Mouse (Mus musculus) MEL (cell line): ENCODE results near the gene Nob1. TPM values are rescaled to one million over a fixed set of nuclear protein-coding genes. Genes with fewer than 3 reads are reported as not detected.
A peak's percentile ranks its signal among the peaks of the same experiment; 100 is the strongest.

Experiments used
- DNase-seq: peaks from one replicate; pipeline ENCODE4 v3.0.0; 2011; ENCODE audit warnings: low read depth, low spot score
- H3K27ac ChIP-seq: 2 replicates; pipeline ENCODE4 v1.5.1; 2012; ENCODE audit warnings: low read depth, mild to moderate bottlenecking, control low read depth, low read length, moderate library complexity; ENCODE audit not compliant: control insufficient read depth
- H3K27me3 ChIP-seq, 2 experiments: fragments of 150-350 bp in 1 of 2; sonication (generic) in 1 of 2; 2 replicates each; pipeline ENCODE4 v1.6.1; 2012; ENCODE audit warnings: low read length in 2 of 2, mild to moderate bottlenecking in 2 of 2, improper control_type of control experiment in 1 of 2, moderate library complexity in 1 of 2; ENCODE audit not compliant: insufficient read depth in 2 of 2, control insufficient read depth in 1 of 2
- H3K36me3 ChIP-seq, 2 experiments: 2 replicates each; pipeline ENCODE4 v1.6.1; 2012 to 2014; ENCODE audit warnings: low read length in 2 of 2, improper control_type of control experiment in 1 of 2, inconsistent platforms in 1 of 2, mild to moderate bottlenecking in 1 of 2; ENCODE audit not compliant: insufficient read depth in 2 of 2, control insufficient read depth in 1 of 2
- H3K4me1 ChIP-seq, 2 experiments: fragments of 150-350 bp in 1 of 2; sonication (generic) in 1 of 2; 2 replicates each; pipeline ENCODE4 v1.6.1; 2012; ENCODE audit warnings: low read length in 2 of 2, improper control_type of control experiment in 1 of 2, mild to moderate bottlenecking in 1 of 2; ENCODE audit not compliant: insufficient read depth in 2 of 2, control insufficient read depth in 1 of 2
- H3K4me3 ChIP-seq, 2 experiments: fragments of 150-350 bp in 1 of 2; sonication (generic) in 1 of 2; 2 replicates each; pipeline ENCODE4 v1.5.1; 2012; ENCODE audit warnings: low read depth in 2 of 2, low read length in 2 of 2, mild to moderate bottlenecking in 2 of 2, moderate library complexity in 2 of 2, control low read depth in 1 of 2, improper control_type of control experiment in 1 of 2; ENCODE audit not compliant: control insufficient read depth in 1 of 2, insufficient read depth in 1 of 2
- H3K79me2 ChIP-seq: 2 replicates; pipeline ENCODE4 v1.6.1; 2012; ENCODE audit warnings: mild to moderate bottlenecking, low read length, moderate library complexity; ENCODE audit not compliant: control insufficient read depth, poor library complexity, insufficient read depth
- H3K9ac ChIP-seq: 2 replicates; pipeline ENCODE4 v1.6.1; 2012; ENCODE audit warnings: low read depth, mild to moderate bottlenecking, control low read depth, low read length, moderate library complexity; ENCODE audit not compliant: control insufficient read depth, poor library complexity, severe bottlenecking
- H3K9me3 ChIP-seq: fragments of 150-350 bp; sonication (generic); replicated peaks from 2 replicates; pipeline ENCODE4 v1.6.1; 2012; ENCODE audit warnings: mild to moderate bottlenecking, low read length, improper control_type of control experiment, moderate library complexity; ENCODE audit not compliant: insufficient read depth
- CHD1 ChIP-seq: IDR thresholded peaks from 2 replicates; pipeline ENCODE4 v1.6.1; 2012; ENCODE audit warnings: low read depth, mild to moderate bottlenecking, inconsistent platforms, low read length, improper control_type of control experiment
- CHD2 ChIP-seq: IDR thresholded peaks from 2 replicates; pipeline ENCODE4 v1.6.1; 2011; ENCODE audit warnings: low read length, improper control_type of control experiment
- CTCF ChIP-seq, 3 experiments: IDR thresholded peaks in 2 of 3; conservative IDR thresholded peaks in 1 of 3; 2 replicates each; pipeline ENCODE4 v1.5.1; 2011 to 2012; ENCODE audit warnings: low read length in 3 of 3, low read depth in 2 of 3, mild to moderate bottlenecking in 2 of 3, improper control_type of control experiment in 1 of 3, inconsistent platforms in 1 of 3, mixed read lengths in 1 of 3, moderate library complexity in 1 of 3; ENCODE audit not compliant: control insufficient read depth in 1 of 3, insufficient read depth in 1 of 3, poor library complexity in 1 of 3, severe bottlenecking in 1 of 3
- E2F4 ChIP-seq: IDR thresholded peaks from 2 replicates; pipeline ENCODE4 v1.6.1; 2011; ENCODE audit warnings: low read depth, low read length, improper control_type of control experiment, borderline replicate concordance
- ELF1 ChIP-seq: IDR thresholded peaks from 2 replicates; pipeline ENCODE4 v1.6.1; 2014; ENCODE audit warnings: low read depth, mild to moderate bottlenecking, inconsistent platforms, low read length, improper control_type of control experiment, moderate library complexity
- ETS1 ChIP-seq: IDR thresholded peaks from 2 replicates; pipeline ENCODE4 v1.6.1; 2012; ENCODE audit warnings: low read depth, mild to moderate bottlenecking, inconsistent platforms, low read length, improper control_type of control experiment, moderate library complexity
- GABPA ChIP-seq: IDR thresholded peaks from 2 replicates; pipeline ENCODE4 v1.6.1; 2012; ENCODE audit warnings: low read depth, mild to moderate bottlenecking, inconsistent platforms, low read length, improper control_type of control experiment, moderate library complexity
- GATA1 ChIP-seq: IDR thresholded peaks from 2 replicates; pipeline ENCODE4 v1.6.1; 2011; ENCODE audit warnings: low read depth, low read length, improper control_type of control experiment
- HCFC1 ChIP-seq: IDR thresholded peaks from 2 replicates; pipeline ENCODE4 v1.6.1; 2012; ENCODE audit warnings: low read depth, mild to moderate bottlenecking, inconsistent platforms, low read length, improper control_type of control experiment, moderate library complexity
- MAX ChIP-seq: IDR thresholded peaks from 2 replicates; pipeline ENCODE4 v1.6.1; 2011; ENCODE audit warnings: low read length, improper control_type of control experiment
- MAZ ChIP-seq: IDR thresholded peaks from 2 replicates; pipeline ENCODE4 v1.6.1; 2012; ENCODE audit warnings: low read depth, mild to moderate bottlenecking, inconsistent platforms, low read length, improper control_type of control experiment
- MXI1 ChIP-seq: IDR thresholded peaks from 2 replicates; pipeline ENCODE4 v1.6.1; 2011; ENCODE audit warnings: mild to moderate bottlenecking, low read depth, low read length, improper control_type of control experiment
- MYB ChIP-seq: IDR thresholded peaks from 2 replicates; pipeline ENCODE4 v1.6.1; 2011; ENCODE audit warnings: mild to moderate bottlenecking, low read depth, low read length, improper control_type of control experiment
- MYC ChIP-seq: IDR thresholded peaks from 2 replicates; pipeline ENCODE4 v1.6.1; 2011; ENCODE audit warnings: low read depth, mild to moderate bottlenecking, low read length, improper control_type of control experiment, moderate library complexity
- NELFE ChIP-seq: IDR thresholded peaks from 2 replicates; pipeline ENCODE4 v1.6.1; 2011; ENCODE audit warnings: low read depth, low read length, improper control_type of control experiment
- POLR2A ChIP-seq, 2 experiments: IDR thresholded peaks; 2 replicates each; pipeline ENCODE4 v1.6.1; 2011 to 2012; ENCODE audit warnings: low read length in 2 of 2, mild to moderate bottlenecking in 2 of 2, control low read depth in 1 of 2, improper control_type of control experiment in 1 of 2, low read depth in 1 of 2, moderate library complexity in 1 of 2; ENCODE audit not compliant: control insufficient read depth in 1 of 2, insufficient read depth in 1 of 2, poor library complexity in 1 of 2
- POLR2AphosphoS2 ChIP-seq: IDR thresholded peaks from 2 replicates; pipeline ENCODE4 v1.6.1; 2011; ENCODE audit warnings: low read length, improper control_type of control experiment
- POLR2AphosphoS5 ChIP-seq: IDR thresholded peaks from 2 replicates; pipeline ENCODE4 v1.6.1; 2012; ENCODE audit warnings: low read depth, borderline replicate concordance, mild to moderate bottlenecking, inconsistent platforms, low read length, moderate library complexity, mixed read lengths
- RAD21 ChIP-seq: IDR thresholded peaks from 2 replicates; pipeline ENCODE4 v1.6.1; 2011; ENCODE audit warnings: mild to moderate bottlenecking, low read depth, low read length, improper control_type of control experiment
- SIN3A ChIP-seq: IDR thresholded peaks from 2 replicates; pipeline ENCODE4 v1.6.1; 2012; ENCODE audit warnings: low read length, improper control_type of control experiment, inconsistent platforms
- SMC3 ChIP-seq: IDR thresholded peaks from 2 replicates; pipeline ENCODE4 v1.6.1; 2011; ENCODE audit warnings: low read depth, low read length, improper control_type of control experiment
- TAL1 ChIP-seq: IDR thresholded peaks from 2 replicates; pipeline ENCODE4 v1.6.1; 2012; ENCODE audit warnings: mild to moderate bottlenecking, inconsistent platforms, low read length, moderate library complexity, mixed read lengths
- TCF12 ChIP-seq: IDR thresholded peaks from 2 replicates; pipeline ENCODE4 v1.6.1; 2014; ENCODE audit warnings: low read depth, mild to moderate bottlenecking, inconsistent platforms, low read length, improper control_type of control experiment, moderate library complexity
- UBTF ChIP-seq: IDR thresholded peaks from 2 replicates; pipeline ENCODE4 v1.6.1; 2012; ENCODE audit warnings: low read depth, mild to moderate bottlenecking, inconsistent platforms, low read length, improper control_type of control experiment, moderate library complexity, borderline replicate concordance; ENCODE audit not compliant: insufficient read depth
- USF2 ChIP-seq, 2 experiments: IDR thresholded peaks; 2 replicates each; pipeline ENCODE4 v1.6.1; 2011 to 2012; ENCODE audit warnings: improper control_type of control experiment in 2 of 2, low read length in 2 of 2, borderline replicate concordance in 1 of 2, inconsistent platforms in 1 of 2, low read depth in 1 of 2, mild to moderate bottlenecking in 1 of 2; ENCODE audit not compliant: insufficient read depth in 1 of 2
- ZC3H11A ChIP-seq: IDR thresholded peaks from 2 replicates; pipeline ENCODE4 v1.6.1; 2012; ENCODE audit warnings: low read depth, mild to moderate bottlenecking, inconsistent platforms, low read length, improper control_type of control experiment
- ZNF384 ChIP-seq: IDR thresholded peaks from 2 replicates; pipeline ENCODE4 v1.6.1; 2012; ENCODE audit warnings: low read depth, mild to moderate bottlenecking, inconsistent platforms, low read length, improper control_type of control experiment
- polyA plus RNA-seq, 2 experiments: library from polyadenylated mRNA; stranded (reverse) in 1 of 2; unstranded in 1 of 2; fragments of >175 nt in 1 of 2; fragments of >200 nt in 1 of 2; gene quantifications; 2 replicates each; pipeline versions ENCODE4 v1.2.1 to v1.2.4; 2012; ENCODE audit warnings: low replicate concordance in 2 of 2, low read depth in 1 of 2; ENCODE audit not compliant: insufficient read length in 2 of 2, insufficient read depth in 1 of 2, missing spikeins in 1 of 2
- total RNA-seq: library from RNA; depleted of rRNA; stranded (reverse); fragments of 300-350 nt; gene quantifications from 2 replicates; pipeline ENCODE4 v1.2.3, GENCODE M21; 2012

The Nob1 gene
- total and polyA plus RNA-seq, 3 experiments: 125 to 200 (median 144) TPM

DNA sequence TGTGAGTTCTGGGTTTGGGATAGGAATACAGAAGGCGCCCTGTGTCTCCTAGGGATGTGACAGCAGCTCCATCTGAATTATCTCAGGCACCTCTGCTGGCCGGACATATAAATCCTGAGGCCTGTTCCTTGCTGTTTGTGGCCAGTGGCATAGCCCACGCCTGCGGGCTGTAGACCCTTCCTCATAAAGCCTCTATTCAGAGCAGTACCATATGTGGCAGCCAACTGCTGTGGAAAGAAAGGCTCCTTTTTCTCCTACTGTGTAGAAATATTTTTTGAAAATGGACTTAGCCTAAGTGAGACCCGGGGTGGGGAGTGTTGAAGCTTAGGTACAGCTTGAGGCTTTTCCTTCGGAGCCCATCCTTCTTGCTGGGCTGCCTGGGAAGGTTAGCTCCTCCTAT is 33.4 kb upstream of the Nob1 start:
- H3K79me2 ChIP-seq: no peaks in the 10 kb centered on the region
- H3K4me3 ChIP-seq: no peak overlapping the region
- no peaks in the 10 kb centered on the region for H3K4me1 ChIP-seq
- H3K36me3 ChIP-seq: no peaks in the 10 kb centered on the region; a peak in 2 of 4 replicates
- H3K27me3 ChIP-seq: no peaks in the 10 kb centered on the region
- no peak for TF ChIP-seq TAL1
- no peak for TF ChIP-seq TCF12
- TF ChIP-seq MAX: no peak
- TF ChIP-seq E2F4: no peak
- H3K9me3 ChIP-seq: no peaks in the 10 kb centered on the region
- H3K9ac ChIP-seq: no peak overlapping the region
- DNase-seq: no peak
- no peak overlapping the region for H3K27ac ChIP-seq

DNA sequence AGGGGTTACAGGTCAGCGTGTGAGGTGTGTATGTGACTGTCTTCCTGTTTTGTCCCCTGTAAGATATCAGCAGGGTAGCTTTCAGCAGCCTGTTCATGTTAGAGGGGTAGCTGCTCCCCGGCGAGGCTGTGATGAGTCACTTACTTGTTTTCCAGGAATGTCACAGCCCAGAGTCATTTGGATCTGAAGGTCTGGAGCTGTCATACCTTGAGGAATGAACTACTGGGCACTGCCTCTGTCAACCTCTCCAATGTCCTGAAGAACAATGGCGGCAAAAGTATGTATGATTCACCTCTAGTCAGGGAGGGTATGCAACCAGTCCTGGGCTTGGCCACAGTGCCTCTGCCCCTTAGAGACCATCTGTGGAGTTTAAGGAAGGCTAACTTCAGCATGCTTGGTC is 32.9 kb upstream of the Nob1 start:
- DNase-seq: no peak
- H3K9ac ChIP-seq: no peak overlapping the region
- TF ChIP-seq UBTF: no peak
- TF ChIP-seq SIN3A: no peak
- no peak for TF ChIP-seq POLR2AphosphoS2
- TF ChIP-seq GABPA: no peak
- TF ChIP-seq HCFC1: no peak
- TF ChIP-seq MYC: no peak
- no peak for TF ChIP-seq NELFE
- TF ChIP-seq MYB: no peak
- TF ChIP-seq MXI1: no peak
- no peaks in the 10 kb centered on the region; a peak in 2 of 4 replicates for H3K36me3 ChIP-seq
- no peaks in the 10 kb centered on the region for H3K4me1 ChIP-seq
- no peaks in the 10 kb centered on the region for H3K27me3 ChIP-seq
- H3K9me3 ChIP-seq: no peaks in the 10 kb centered on the region
- no peak overlapping the region for H3K27ac ChIP-seq
- no peak overlapping the region for H3K4me3 ChIP-seq
- no peaks in the 10 kb centered on the region for H3K79me2 ChIP-seq

DNA sequence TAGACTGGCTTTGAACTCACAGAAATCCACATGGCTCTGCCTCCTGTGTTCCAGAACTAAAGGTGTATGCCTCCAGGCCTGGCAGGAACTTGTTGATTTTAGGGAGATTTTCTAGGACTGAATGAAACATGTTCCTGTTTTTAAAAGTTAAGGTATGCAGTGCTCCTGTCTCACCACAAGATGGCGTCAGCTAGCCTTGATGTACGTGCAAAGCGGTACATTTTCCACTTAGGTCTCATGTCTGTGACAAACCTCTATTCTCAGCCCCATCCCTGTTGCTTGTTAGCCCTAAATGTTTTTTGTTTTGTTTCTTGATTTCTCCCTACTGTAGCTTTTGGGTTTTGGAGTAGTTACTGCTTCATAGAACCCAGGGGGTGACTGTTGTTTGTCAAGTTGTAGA is 30.4 kb upstream of the Nob1 start:
- H3K36me3 ChIP-seq: no peaks in the 10 kb centered on the region; a peak in 2 of 4 replicates
- H3K79me2 ChIP-seq: no peaks in the 10 kb centered on the region
- H3K9me3 ChIP-seq: no peaks in the 10 kb centered on the region
- H3K27ac ChIP-seq: no peak overlapping the region
- DNase-seq: peak; percentile 84
- no peaks in the 10 kb centered on the region for H3K4me1 ChIP-seq
- H3K4me3 ChIP-seq: no peak overlapping the region
- no peak overlapping the region for H3K9ac ChIP-seq
- no peaks in the 10 kb centered on the region for H3K27me3 ChIP-seq
- no peak for TF ChIP-seq MAX
- TF ChIP-seq ZC3H11A: peak; percentile 72
- peak; percentile 81 for TF ChIP-seq SMC3
- peak; percentile 78 to 98 (median 97) for TF ChIP-seq CTCF (IDR thresholded peaks at IDR 0.05 in 2 of 3, conservative IDR thresholded peaks at IDR 0.05 in 1 of 3; ENCODE audit: control insufficient read depth in 1 of 3, insufficient read depth in 1 of 3, low read depth in 2 of 3, low read length in 3 of 3, poor library complexity in 1 of 3, severe bottlenecking in 1 of 3)
- TF ChIP-seq ELF1: no peak
- TF ChIP-seq POLR2A (IDR thresholded peaks at IDR 0.05; ENCODE audit: control insufficient read depth in 1 of 2, insufficient read depth in 1 of 2, low read depth in 1 of 2, low read length in 2 of 2, poor library complexity in 1 of 2): no peak
- TF ChIP-seq NELFE: no peak
- TF ChIP-seq MYB: no peak
- TF ChIP-seq POLR2AphosphoS5: no peak
- TF ChIP-seq ZNF384: no peak
- no peak for TF ChIP-seq CHD1
- TF ChIP-seq SIN3A: 0 out of 2 replicates have a peak, but pooled peaks have one; percentile 24
- TF ChIP-seq CHD2: no peak
- no peak for TF ChIP-seq ETS1
- no peak for TF ChIP-seq USF2 (IDR thresholded peaks at IDR 0.05; ENCODE audit: borderline replicate concordance in 1 of 2, insufficient read depth in 1 of 2, low read depth in 1 of 2, low read length in 2 of 2)
- TF ChIP-seq MYC: no peak
- TF ChIP-seq RAD21: peak; percentile 92
- no peak for TF ChIP-seq GATA1
- TF ChIP-seq MAZ: no peak
- no peak for TF ChIP-seq HCFC1
